Mouse (Mus musculus) 416B (cell line): ENCODE measurements at regions not wholly inside any gene's neighbourhood (a gene's known extent, or its start where the extent isn't known, plus 50 kb on each side); places are given as distances from the start of the nearest gene placed in this dataset.

Experiments used
- DNase-seq: peaks from one replicate; pipeline ENCODE4 v3.0.0; 2011; ENCODE audit warnings: low read depth

- no peak for DNase-seq
Measured at GRCm38 (mm10) chr12:24383016-24383415, 115.1 kb upstream of the Taf1b start.

GRCm38 (mm10) chr12:24424958-24425357, 73.2 kb upstream of the Taf1b start:
- peak; percentile 36 for DNase-seq
